Mouse (Mus musculus): ENCODE results near the gene Pkib.

The Pkib gene

DNA sequence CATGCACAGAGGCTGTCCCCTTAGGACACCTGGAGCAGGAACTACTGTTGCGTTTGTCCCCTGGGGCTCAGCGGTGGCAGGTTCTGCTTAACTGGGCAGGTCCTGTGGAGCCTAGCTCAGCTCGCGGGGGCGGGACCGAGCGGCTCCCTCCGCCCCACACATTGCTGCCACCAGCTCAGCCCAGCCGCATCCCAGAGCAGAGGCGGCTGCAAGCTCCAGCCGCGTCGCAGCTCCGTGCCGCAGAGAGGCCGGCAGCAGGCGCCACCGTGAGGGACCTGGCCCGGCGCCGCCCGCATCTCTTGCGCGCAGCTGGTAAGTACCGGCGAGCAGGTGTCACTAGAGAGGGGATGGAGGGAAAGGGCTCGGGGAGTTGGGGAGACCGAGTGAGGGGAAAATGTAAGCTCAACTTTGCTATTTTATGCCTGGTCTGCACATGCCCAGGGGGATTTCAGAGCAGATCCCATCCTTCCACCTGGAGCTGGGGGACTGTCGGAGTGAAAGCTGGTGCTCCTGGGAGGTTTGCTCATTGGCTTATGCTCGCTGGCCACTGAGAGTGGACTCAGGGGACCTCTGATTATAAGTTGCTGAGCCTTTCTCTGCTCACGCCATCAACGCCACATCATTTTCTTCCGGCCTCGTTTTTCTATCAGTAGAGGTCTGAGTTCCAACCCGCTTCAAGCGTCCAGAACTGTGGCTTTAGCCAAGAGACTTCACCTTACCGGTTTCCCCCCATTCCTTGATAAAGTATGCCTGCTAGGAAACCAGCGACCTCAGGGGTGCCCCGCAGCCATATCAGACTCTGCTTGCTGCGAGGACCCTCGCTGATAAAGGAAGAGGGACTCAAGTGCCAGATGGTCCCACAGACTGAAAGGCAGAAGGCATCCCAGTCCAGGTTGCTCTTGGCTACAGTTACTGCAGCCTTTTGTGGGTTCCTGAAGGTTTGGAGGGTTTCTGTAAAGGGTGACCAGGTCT, at the start of gene Pkib:
Gene Pkib (plus strand): TSS at position 86 of the 972 bp plus-strand sequence.
- DNase-seq (ENCODE audit: low read depth), result no peak

DNA sequence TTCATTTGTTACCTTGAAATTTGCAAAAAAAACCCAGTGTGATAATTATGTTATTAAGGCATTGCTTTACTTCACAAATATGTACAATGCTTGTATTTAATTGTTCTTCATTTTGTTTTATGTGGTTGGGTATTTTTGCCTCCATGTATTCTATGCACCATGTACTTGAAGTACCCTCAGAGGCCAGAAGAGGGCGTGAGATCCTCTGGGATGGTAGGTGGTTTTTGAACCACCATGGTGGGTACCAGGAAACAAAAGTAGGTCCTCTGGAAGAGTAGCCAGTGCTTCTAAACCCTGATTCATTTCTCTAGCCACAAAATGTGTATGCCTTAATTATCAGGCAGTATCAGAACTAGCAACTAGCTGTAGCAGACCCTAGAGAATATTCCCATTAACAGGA, 47.9 kb upstream of the Pkib start:
- no peak for DNase-seq (ENCODE audit: low read depth)

DNA sequence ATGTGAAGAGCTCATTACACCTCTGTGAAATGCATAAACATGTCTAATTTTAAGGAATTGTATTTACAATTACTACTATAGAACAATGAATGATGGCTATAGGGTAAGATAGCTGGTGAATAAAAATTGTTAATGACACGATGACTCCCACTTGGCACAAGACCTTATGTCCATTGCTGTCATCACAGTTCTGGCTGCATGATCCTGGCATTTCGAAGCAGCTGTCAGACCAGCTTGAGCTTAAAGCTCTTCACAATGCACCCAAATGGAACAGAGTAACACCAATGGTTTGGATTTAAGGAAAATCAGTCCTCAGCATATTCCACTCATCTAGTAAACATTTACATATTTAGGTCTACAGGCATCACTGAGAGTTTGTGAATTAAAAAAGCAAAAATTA, 37.5 kb upstream of the Pkib start:
- no peak for DNase-seq (ENCODE audit: low read depth)

DNA sequence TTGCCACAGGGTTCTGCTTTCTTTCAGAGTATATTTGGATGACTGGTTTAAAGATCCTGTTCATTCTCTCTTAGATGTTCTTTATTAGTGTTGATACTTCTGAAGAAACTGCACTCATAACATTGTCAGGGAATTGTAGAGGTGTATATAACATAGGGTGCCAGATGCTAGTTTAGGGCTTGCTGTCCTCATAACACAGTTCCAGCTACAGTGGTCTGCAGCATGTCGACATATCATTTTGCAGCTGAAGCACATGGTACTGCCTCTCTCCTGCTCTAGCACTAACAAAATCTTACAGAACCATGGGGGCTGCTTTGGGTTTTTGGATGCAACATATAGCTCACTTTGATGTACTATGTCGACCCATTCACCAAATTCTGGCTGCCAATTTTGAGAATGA, 34.6 kb upstream of the Pkib start:
- no peak for DNase-seq (ENCODE audit: low read depth)

DNA sequence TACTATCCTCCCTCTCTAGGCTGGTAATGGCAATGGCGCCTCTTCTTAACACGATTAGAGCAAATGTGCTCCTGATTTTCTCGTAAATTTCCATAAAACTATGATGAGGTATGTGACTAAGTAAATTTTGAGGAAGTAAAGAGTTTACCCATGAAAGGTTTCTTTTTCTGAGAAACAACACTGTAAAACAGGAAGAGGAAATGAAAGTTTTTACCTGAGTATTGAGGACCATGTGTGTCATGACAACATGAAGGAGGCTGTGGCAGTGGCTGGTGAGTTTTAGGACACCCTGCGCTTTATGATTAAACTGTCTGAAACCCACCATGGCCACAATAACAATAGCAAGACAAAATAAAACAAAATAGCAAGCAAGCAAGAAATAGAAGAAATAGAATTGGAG, 28.8 kb upstream of the Pkib start:
- DNase-seq (ENCODE audit: low read depth), result no peak

DNA sequence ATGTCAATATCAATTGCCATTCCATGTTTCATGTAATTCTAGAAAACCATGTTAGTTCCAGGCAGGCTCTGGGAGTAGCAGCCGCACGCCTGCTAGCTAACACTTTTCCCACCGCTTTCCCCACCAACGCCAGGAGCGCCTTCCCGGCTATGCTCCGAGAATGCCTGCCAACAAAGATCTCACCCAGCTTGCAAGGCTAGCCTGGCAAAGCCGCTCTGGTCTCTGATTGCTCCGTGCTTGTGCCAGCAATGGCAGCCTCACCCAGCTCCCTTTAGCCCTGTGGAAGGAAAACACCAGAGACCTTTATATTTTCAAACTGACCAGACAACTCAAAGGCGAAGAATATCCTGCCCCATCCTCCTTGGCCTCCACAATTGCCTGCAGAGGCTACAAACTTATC, 8.5 kb upstream of the Pkib start:
- DNase-seq (ENCODE audit: low read depth), result no peak

DNA sequence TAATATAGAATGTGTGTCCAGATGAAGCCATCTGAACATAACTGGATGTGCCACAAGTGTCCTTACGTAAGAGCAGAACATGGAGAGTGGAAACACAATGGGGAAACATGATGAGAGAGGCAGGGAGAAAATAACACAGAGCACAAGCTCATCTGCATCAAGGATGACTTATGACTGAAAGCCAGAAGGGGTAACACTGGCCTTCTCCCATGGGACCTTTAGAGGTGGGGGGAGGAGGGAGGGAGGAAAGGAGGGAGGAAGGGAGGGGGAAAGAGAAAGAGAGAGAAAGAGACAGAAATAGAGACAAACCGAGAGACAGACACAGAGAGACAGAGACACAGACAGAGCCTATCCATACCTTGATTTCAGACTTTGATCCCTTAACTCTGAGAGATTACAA, 4.0 kb upstream of the Pkib start:
- DNase-seq (ENCODE audit: low read depth), result no peak

DNA sequence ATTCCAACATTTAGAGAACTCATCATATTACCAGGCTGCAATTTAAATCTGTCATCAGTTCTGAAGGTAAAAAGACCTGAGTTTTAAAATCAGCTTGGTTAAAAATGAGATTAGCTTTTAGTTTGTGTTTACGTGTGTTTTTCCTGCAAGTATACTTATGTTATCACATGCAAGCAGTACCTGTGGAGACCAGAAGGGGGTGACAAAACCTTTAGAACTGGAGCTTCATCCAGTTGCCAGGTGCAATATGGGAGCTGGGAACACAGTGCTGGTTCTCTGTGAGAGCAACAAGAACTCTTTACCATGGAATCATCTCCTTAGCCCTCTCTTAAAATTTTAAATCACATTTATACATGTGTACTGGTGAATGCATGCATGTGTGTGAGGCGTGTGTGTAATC, 1.2 kb upstream of the Pkib start:
- DNase-seq (ENCODE audit: low read depth), result no peak

DNA sequence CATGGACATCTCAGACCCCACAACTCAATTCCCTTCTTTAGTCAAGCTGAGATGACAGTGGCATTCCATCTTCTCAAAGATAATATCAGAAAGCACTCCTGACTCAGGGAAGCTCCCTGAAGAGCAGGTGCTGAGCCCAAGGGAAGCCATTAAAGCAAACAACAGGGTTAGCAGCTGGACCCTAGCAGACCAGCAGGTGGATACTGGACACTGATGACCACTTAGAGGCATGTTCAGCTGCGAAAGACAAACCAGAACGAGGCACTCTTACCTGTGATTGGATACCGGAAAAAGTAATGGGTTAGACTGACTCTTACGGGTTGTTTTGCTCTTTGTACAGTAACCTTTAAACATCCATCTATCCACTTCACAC, 1.1 kb downstream of the Pkib start:
- no peak for DNase-seq (ENCODE audit: low read depth)

DNA sequence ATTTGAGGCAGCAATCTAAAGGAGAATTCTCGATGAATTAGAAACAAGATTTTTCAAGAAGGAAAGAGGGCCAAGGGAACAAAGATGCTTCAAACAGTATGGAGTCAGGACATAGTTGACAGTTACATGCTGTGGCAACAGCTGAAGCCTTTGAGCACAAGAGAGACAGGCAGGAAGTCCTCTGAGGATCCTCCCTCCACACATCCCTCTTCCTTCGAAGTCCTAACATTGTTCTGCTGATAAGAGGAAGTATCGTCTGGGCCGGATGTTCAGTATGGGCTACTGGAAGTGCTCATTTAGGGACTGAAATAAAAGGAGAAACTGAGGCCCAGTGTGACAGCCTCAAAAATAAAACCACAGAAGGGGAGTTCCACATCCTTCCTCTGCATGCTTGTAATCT, 5.2 kb downstream of the Pkib start:
- DNase-seq (ENCODE audit: low read depth), result no peak

DNA sequence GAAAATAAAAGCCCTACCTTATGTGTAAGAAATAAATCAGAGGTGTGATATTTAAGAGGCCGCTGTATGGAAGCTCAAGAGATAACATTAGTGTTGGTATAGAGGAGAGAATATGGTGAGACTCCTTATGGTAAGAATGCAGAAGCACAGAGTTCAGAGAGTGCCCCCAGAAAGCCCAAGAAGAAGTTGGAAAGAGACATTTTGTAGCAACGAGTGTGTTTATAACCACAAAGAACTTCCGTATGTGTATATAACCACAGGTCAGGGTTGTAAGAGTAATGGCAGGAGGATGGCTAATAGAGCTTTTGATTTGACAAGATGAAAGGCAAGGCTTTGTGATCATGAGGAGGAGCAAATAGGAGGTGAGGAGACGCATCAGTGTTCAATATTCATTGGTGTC, 6.5 kb downstream of the Pkib start:
- DNase-seq (ENCODE audit: low read depth), result no peak

DNA sequence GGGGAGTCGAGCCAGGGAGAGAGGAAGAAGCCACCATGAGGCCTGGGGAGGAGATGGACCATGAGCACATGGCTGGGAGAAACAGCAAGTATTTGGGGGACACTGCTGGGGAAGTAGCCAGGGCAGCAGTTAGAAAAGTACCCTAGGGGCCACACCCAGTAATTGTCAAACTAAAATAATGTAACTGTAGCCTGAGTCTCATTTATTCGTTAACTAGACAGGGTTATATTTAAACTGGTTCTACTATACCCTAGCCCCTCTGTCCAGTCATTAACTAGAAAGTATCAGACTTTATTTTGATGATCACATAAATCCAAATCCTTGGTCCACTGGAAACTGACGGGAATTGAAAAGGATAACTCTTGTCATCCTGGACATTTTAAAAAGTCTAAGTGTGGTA, 7.8 kb downstream of the Pkib start:
- DNase-seq (ENCODE audit: low read depth), result no peak

DNA sequence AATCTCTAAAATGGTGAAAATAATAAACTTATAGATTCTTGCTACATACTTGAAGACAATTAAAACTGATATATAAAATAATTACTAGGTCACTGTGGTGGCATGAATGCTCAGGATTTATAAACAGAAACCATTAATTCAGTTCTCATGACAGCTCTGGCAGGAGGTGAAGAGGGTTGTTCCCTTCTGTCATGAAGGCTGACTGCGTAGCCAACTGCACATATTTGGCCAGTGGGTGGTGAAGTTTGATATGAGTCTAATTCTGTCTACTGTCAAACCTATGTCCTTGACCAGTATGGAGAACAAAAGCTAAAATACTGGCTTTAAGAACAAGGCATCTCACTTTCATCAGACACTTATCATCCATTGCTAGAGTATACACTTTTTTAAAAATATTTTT, 21.5 kb downstream of the Pkib start:
- DNase-seq (ENCODE audit: low read depth), result no peak

DNA sequence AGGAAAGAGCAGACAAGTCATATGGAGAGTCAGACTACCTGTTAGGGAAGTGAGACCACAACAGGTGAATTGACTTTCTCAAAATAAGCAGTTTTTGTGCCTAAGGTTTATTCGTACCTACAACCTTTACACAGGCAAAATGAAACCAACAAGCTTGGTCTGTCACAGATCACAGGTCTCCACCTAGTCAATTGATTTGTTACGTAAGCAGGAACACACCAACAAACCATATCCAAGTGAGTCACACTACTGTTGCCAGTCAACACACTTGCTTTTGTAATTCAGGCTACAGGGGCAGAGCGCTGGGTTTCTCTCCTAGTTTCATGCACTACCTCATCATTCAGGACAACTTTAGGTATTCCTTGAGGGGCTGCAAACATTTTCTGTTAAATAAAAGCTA, 28.7 kb downstream of the Pkib start:
- no peak for DNase-seq (ENCODE audit: low read depth)

DNA sequence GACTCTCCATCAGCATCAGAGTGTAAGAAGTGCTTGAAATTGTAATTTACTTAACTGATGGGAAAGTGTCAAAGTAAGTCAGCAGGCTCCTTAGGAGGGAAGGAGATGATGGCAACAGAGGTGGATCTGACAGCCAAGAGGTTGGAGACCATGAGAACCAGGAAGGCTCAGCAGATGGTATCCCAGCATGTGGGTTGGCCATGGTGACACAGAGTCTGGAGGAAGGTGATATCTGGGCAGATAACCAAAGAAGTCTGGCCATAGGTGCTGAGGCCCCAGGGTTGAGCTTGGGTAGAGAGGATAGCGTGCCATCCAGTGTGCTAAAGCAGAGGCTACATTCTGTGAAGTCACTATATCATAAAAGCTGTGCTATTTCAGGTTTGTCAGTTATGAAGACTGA, 32.0 kb downstream of the Pkib start:
- DNase-seq (ENCODE audit: low read depth), result no peak

DNA sequence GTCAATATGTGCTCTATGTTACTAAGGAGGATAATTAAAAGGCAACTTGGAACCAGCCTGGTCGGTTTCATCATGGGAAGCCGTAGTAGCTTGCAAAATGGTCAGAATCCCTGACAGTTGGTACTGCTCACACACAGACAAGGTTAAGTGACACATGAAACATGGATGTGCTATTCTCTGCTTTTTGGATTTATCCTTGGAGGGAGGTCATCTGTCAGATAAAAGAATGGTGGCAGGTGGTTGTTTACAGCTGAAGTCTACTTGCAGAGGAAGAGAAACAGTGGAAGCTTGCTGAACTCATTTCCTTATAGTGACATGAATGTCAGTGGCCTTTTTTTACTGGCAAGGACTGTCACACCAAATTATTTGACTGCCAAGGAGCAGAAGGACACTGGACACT, 32.5 kb downstream of the Pkib start:
- no peak for DNase-seq (ENCODE audit: low read depth)

DNA sequence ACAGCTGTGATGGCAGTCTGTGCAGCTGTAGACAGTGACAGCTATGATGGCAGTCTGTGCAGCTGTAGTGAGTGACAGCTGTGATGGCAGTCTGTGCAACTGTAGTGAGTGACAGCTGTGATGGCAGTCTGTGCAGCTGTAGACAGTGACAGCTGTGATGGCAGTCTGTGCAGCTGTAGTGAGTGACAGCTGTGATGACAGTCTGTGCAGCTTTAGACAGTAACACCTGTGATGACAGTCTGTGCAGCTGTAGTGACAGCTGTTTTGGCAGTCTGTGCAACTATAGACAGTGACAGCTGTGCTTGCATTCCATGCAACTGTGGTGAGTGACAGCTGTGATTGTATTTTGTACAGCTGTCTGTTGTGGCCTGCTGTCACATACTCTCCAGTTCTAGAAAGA, 44.0 kb downstream of the Pkib start:
- no peak for DNase-seq (ENCODE audit: low read depth)

DNA sequence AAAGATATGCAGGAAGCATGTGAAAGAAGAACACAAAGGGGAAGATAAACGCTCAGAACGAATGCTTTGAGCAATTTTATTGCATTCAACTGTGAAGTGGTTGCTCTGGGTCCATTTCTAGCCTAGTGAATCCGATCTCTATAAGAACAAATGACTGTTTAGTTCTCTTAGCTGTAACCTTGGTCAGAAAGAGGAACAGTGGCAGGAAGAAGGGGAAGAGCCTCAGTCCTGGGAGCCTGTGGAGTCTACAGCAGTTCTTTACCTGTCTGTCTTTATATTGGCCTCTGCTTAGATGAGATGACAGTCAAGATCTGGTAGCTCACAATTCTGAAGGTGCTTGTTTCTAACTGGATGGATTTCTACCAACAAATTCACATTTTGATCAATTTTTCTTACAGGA, 56.2 kb downstream of the Pkib start:
- DNase-seq (ENCODE audit: low read depth), result no peak

DNA sequence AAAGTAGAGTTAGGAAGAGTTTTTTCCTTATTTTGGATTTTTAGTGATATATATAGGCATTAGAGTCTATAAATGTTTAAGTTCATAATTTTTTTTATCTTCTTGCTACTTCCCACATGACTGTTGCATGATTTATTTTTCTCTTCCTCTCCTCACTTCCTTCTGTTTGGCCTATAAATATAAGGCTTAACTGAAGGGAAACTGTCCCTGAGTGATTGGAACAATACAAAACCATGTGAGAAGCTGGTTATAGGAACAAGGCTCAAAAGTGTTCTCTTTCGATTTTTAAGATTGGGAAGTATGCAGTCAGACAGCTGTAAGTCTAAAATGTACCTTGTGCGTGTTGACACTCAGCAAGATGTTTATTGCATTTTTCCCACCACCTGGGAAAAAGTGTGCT, 58.4 kb downstream of the Pkib start:
- no peak for DNase-seq (ENCODE audit: low read depth)

DNA sequence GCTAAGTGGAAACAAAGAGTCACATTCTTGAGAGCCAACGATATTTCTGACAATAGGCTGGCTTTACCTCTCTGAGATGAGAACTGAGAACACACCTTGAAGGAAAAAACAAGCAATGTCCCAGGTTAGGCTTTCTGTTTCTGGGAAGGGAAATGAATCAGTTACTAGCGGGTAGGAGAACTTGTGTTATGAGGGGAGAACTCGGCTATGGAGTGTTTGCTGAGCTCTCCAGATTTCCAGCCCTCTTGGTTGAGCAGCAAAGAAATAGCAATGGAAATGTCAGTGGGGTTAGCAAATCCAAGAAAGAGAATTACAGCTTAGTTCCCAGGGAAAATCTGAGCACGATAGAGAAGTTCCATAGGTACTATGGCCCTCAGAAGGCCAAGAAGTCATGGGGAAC, 70.5 kb downstream of the Pkib start:
- no peak for DNase-seq (ENCODE audit: low read depth)

DNA sequence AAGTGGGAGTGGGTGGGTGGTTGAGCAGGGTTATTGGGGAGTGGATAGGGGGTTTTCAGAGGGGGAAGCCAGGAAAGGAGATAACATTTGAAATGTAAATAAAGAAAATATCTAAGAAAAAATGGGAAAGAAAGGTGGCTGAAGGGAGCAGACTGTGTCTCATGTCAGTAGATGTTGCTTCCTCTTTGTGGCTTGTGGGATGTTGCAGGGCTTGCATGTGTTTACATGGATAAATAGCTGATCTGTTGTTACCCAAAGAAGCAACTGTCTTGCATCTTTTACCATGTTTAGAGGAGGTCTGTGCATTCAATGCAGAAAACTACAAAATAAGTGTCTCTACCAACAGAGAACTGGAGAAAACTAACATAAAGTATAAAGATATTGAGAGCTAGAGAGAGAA, 89.3 kb downstream of the Pkib start:
- no peak for DNase-seq (ENCODE audit: low read depth)

DNA sequence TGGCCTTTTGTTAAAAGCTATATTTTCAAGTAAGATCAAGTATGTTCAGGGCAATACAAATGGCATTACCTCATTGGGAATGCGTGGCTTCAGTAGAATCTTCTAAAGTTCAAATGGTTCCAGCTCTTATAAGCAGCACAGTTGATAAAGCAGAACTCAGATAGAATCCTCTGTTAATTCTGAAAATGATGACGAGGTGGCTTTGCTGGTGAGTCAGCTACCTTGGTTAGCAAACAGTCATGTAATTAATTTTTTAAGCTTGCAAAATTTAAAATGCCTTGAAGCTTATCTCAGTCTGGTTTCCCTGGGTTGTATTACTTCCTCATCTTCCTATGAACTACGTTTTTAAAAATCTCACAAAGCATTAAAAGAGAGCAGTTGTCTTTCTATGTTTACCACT, 90.6 kb downstream of the Pkib start:
- DNase-seq (ENCODE audit: low read depth), result no peak

DNA sequence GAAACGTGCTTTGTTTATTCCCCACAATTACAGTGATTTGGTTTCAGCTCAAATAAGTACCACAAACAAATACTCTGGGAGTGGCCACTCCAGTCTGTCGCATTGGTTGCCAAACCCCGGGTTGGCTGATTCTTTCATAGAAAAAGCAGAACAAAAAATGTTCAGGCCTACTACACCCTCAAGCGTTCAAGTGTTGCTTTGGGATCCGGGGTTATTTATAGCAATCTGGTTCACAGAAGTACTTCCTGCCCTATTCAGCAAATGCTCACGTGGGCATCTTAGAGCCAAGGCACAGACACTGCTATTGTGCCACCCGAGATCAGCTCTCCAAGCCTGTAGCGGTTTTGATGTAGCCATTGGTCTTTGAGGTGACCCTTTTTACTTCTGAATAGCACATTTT, 95.9 kb downstream of the Pkib start:
- no peak for DNase-seq (ENCODE audit: low read depth)

DNA sequence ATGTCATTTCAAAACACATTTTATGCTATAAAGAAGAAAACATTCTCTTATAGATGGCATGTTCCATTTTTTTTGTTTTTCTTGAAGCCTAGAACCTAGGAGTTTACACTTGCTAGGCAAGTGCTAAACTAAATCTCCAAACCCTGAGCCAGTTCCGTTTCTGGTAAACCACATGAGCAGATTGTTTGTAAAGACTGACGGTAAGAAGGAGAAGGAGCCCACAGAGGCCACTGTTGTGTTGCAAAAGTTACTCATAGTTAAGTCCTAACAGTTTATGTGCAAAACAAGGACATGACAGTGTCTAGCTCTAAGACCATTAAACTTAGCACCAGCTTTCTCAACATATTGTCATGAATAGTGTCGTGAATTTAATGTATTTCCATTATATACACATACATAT, 99.9 kb downstream of the Pkib start:
- no peak for DNase-seq (ENCODE audit: low read depth)
